Mouse (Mus musculus): ENCODE data around the gene Prg3. TPM values are rescaled to one million over a fixed set of nuclear protein-coding genes. Genes with fewer than 3 reads are reported as not detected.

Prg3 gene
- total RNA-seq (2015) (6.2 and 11.0 TPM in 2 replicates), total RNA-seq (2017) (14.2 and 18.4 TPM in 2 replicates)

DNA sequence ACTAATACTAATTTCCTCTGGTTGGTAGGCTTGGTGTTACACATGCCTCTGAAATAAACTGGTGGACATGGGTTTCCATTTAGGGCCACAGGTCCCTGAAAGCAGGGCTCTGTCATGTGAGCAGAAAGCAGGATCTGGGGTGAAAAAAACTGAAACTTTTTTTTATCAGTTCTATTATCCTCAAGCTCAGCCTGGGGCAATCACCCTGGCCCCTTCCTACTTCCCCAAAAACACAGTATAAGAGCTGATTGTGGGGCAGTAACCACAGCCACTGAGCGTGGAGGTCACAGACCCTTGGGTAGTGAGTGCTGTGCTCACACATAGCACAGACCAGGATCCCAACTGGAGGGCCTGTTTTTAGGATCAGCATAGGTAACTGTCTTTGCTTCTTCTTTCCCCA is at the start of gene Prg3:
TSS of gene Prg3 (plus strand) at position 286 of the 400 bp plus-strand sequence.
- ATAC-seq (ENCODE audit: poor library complexity, severe bottlenecking), result peak; percentile 92

DNA sequence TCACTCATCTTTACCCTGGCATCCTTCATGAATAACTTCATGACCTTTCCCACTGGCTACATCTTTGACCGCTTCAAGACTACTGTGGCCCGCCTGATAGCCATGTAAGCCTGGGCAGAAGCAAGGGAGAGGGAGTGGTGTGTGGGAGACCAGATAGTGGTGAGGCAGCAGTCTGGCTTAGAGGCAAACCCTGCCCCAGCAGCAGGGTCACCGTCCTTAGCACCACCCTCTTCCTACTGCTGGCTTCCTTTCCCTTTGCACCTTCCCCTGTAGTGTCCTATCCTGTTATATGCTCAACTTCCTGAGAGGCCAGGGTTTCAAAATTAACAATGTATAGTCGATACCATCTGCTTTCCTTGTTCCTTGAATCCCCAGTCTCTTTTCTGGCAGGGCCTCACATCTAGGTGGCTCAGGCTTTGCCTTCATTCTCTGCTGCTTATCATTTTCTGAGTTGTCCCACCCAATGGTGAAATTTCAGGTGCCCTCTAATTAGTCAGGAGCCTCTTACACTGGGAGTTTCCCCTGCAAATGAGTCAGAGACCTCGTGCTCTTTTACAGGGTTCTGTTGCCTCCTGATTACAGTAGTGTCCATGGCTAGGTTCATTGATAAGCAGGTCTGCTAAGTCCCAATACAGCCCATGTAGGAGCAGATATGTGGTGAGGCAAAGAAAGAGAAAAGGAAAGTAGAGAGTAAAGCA is 49.6 kb upstream of the Prg3 start:
- ATAC-seq (ENCODE audit: poor library complexity, severe bottlenecking), result peak; percentile 58

DNA sequence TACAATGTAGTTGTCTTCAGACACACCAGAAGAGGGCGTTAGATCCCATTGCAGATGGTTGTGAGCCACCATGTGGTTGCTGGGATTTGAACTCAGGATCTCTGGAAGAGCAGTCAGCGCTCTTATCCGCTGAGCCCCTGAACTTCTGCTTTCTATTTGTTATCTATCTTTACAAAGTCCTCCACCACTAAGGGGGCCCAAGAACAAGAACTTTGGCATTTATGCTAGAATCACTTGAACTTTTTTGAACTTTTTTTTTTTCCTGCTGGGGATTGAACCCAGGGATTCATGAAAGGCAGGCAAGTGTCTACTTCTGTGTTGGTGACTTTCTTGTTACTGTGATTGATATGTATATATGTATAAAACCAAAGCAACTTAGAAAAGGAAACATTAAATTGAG is 48.7 kb upstream of the Prg3 start:
- ATAC-seq (ENCODE audit: poor library complexity, severe bottlenecking), result no peak

DNA sequence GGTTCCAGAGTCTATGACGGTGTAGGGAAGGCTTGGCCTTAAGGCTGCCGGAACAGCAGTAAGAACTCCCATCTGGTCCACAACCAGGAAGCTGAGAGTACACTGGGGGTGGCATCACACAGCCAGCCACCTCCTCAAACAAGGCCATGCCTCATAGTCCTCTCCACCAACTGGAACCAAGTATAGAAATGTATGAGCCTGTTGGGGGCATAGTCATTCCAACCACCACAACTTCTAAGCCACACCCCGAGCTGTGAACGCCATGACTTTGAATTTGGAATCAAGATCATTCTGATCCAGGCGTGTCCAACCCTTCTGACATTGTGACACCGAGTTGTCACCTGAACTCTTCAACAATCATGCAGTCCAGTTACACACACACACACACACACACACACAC is 48.3 kb upstream of the Prg3 start:
- ATAC-seq (ENCODE audit: poor library complexity, severe bottlenecking), result no peak

GRCm38 (mm10) chr2:84941332-84941731 is 46.7 kb upstream of the Prg3 start:
- ATAC-seq (ENCODE audit: poor library complexity, severe bottlenecking), result no peak

DNA sequence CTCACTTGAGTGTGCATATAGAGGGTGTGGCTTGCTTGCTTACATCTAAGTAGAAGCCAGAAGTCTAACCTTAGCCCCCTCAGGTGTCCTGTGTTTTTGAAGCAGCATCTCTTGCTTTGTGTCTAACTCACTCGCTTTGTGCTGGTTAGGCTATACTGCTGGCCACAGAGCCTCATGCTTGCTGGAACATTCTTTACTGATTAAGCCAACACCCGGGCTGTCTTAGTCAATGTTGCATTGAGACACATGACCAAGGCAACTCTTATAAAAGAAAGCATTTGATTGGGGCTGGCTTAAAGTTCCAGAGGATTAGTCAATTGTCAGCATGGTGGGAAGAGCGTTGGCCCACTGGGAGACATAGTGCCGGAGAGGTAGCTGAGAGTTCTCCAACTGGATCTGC is 46.2 kb upstream of the Prg3 start:
- ATAC-seq (ENCODE audit: poor library complexity, severe bottlenecking), result no peak

GRCm38 (mm10) chr2:84947154-84947771 is 40.8 kb upstream of the Prg3 start:
- ATAC-seq (ENCODE audit: poor library complexity, severe bottlenecking), result no peak

GRCm38 (mm10) chr2:84948252-84948651 is 39.8 kb upstream of the Prg3 start:
- no peak for ATAC-seq (ENCODE audit: poor library complexity, severe bottlenecking)

- ATAC-seq (ENCODE audit: poor library complexity, severe bottlenecking), result no peak
Observed at GRCm38 (mm10) chr2:84948721-84949120, 39.3 kb upstream of the Prg3 start.

- ATAC-seq (ENCODE audit: poor library complexity, severe bottlenecking), result no peak
Observed at GRCm38 (mm10) chr2:84951027-84951426, 37.0 kb upstream of the Prg3 start.

- ATAC-seq (ENCODE audit: poor library complexity, severe bottlenecking), result no peak
Observed at GRCm38 (mm10) chr2:84952251-84952650, 35.8 kb upstream of the Prg3 start.

- ATAC-seq (ENCODE audit: poor library complexity, severe bottlenecking), result no peak
Observed at GRCm38 (mm10) chr2:84952693-84953092, 35.3 kb upstream of the Prg3 start.

GRCm38 (mm10) chr2:84955435-84955834 is 32.6 kb upstream of the Prg3 start:
- no peak for ATAC-seq (ENCODE audit: poor library complexity, severe bottlenecking)

- ATAC-seq (ENCODE audit: poor library complexity, severe bottlenecking), result peak; percentile 94
Observed at GRCm38 (mm10) chr2:84956274-84956673, 31.7 kb upstream of the Prg3 start.

DNA sequence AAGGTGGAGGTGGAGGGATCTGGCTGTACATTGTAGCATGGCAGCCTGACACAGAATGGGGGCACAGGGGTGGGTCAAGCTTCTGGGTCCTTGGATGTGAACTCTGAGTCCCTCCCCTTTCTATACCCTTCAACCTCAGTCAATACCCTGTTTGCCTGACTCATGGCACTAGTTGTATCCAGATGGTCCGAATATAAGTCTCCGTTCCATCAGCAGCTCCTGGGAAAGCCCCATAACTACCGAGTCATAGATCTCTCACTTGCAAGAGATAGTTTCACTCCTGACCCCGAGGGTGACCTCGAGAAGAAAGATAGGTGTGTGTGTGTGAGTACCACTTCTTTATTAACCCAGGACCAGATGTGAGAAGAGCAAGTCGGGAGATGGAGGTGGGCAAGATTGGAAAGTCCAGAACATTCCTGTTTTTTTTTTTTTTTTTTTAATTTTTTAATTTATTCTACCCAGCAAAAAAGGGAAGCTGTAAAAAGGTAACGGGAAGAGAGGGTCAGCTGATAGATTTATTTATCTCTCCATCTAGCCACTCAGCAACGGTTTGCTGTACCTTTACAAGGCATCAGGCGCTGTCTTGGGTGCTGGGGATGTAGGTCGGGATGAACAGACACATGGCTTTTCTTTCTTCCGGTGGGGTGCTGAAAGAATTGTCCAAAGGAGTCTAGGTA is 29.3 kb upstream of the Prg3 start:
- ATAC-seq (ENCODE audit: poor library complexity, severe bottlenecking), result no peak

- no peak for ATAC-seq (ENCODE audit: poor library complexity, severe bottlenecking)
Observed at GRCm38 (mm10) chr2:84961300-84961699, 26.7 kb upstream of the Prg3 start.

GRCm38 (mm10) chr2:84961901-84962300 is 26.1 kb upstream of the Prg3 start:
- ATAC-seq (ENCODE audit: poor library complexity, severe bottlenecking), result no peak

DNA sequence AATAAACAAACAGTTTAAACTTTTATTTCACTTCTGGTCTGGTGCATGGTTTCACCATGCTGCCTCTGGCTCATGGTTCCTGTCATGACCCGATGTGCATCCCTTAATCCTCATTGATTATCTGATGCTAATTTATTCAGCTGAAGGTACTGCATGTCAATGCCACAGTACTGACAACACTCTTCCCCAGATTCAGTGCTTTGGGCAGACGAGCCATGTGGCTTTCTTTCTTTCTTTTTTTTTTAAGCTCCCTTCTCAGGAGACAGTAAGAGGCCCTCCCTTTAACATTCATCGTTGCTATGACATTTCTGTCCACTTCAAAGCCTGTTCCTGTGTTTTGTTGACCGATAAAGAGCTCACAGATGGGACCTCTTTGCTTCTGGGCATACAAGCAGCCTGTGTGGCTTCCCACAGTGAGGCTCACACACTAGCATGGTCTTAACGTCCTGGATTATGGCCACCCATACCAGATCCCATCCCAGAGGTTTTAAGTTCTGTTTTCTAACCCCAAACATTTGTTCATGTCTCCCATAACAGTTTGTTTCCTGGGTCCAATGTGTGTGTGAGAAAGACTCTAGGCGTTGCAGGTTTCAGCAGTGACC is 25.0 kb upstream of the Prg3 start:
- no peak for ATAC-seq (ENCODE audit: poor library complexity, severe bottlenecking)

DNA sequence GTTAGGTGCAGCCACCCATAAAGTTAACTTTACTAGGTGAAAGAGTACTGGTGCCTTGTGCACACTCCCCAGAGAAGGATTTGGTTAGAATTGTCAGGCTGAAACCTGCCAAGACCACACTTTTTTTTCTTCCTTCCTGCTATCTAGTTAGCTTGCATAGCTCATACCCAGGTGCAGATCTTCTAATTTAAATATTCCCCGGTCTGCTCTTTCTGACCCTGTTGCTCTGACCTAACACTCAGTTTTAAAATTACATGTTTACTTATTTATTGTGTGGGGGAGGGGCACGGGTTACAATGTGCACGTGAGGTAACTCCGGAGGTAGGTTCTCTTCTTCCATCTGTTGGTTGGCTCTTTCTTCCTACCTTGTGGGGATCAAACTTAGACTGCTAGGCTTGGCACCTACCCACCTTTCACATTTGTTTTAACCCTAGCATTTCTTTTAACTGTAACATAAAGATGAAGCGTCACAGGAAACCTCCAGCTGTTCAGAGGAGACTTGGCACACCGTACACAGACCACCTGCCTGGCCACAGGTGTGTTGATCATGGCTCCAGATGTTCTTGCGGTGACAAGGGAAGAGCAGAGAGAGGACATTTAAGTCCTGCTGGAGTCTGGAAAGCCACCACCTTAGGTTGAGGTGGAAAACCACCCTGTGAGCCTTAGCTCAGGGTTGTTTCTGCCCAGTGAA is 23.8 kb upstream of the Prg3 start:
- ATAC-seq (ENCODE audit: poor library complexity, severe bottlenecking), result no peak

DNA sequence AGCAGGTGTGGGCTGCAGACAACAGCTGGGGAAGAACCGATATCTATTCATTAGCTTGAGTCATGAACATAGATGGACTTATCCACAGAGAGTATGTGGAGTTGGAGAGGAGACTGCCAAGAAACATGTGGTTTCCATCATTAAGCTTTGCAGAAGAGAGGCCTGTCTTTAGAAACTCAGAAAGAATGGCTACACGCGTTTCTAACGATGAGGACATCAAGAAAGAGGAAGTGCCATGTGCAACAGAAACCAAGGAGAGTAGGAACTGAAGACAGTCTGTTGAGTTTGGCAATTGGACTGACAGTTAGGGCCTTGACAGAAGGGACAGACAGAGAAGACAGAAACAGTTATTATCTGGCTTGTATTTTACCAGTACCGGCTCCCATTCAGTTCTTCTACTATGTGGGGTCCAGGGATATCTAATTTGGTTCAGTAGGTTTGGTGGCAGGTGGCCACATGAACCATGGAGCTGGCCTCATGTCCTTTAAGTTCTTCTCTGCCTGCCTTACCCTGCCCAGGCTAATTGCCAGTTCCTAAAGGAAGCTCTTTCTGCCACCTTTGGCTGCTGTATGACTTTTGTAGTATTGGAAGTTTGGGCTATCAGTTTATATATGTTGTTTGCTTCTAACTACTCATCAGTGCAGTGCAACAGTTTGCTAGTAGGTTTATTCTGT is 20.6 kb upstream of the Prg3 start:
- peak; percentile 98 for ATAC-seq (ENCODE audit: poor library complexity, severe bottlenecking)

- ATAC-seq (ENCODE audit: poor library complexity, severe bottlenecking), result peak; percentile 66
Observed at GRCm38 (mm10) chr2:84975580-84975979, 12.4 kb upstream of the Prg3 start.
